Comparison of ENCODE assay signal across 18 mouse cellular contexts in genomic region chr5:101024796-101025195, GRCm38 (mm10).
"Had no signal": no experiment of that assay in that cellular context is flagged by ENCODE, and none has a peak within 500 bp of the region (broad histone marks: within the 10 kb centered on the region; RNA-seq: fewer than 3 reads in every experiment).

No protein-coding gene starts in this region.

- H3K36me3 ChIP-seq: midbrain, embryonic 10.5 days; midbrain, embryonic 12.5 days; neural tube, embryonic 13.5 days; neural tube, embryonic 15.5 days had no signal

- H3K4me2 ChIP-seq: lung, embryonic 14.5 days; midbrain, embryonic 12.5 days; neural tube, embryonic 13.5 days; neural tube, embryonic 15.5 days had no signal

- H3K27ac ChIP-seq: midbrain, embryonic 10.5 days; midbrain, embryonic 12.5 days; neural tube, embryonic 13.5 days; neural tube, embryonic 15.5 days had no signal

- H3K9ac ChIP-seq: lung, embryonic 14.5 days; midbrain, embryonic 12.5 days; neural tube, embryonic 13.5 days; neural tube, embryonic 15.5 days had no signal

- DNase-seq: lung, adult 18-20 months; lung, embryonic 14.5 days; lung, postnatal 10 days; lung, postnatal 4 days; midbrain, embryonic 14.5 days; retina, postnatal 1 day; right cerebral cortex, adult 18-20 months; right cerebral cortex, postnatal 25 days; right cerebral cortex, postnatal 4 days; spleen, adult 18-20 months; thymus, adult 18-20 months; thymus, postnatal 14 days; thymus, postnatal 36 days had no signal

- H3K4me3 ChIP-seq: midbrain, embryonic 10.5 days; midbrain, embryonic 12.5 days; myocyte; neural tube, embryonic 13.5 days; neural tube, embryonic 15.5 days had no signal

- H3K4me1 ChIP-seq: neural tube, embryonic 13.5 days had no signal

- H3K9me3 ChIP-seq: midbrain, embryonic 10.5 days; midbrain, embryonic 12.5 days; neural tube, embryonic 13.5 days; neural tube, embryonic 15.5 days had no signal
